Mouse (Mus musculus): ENCODE measurements at regions not wholly inside any gene's neighbourhood (a gene's known extent, or its start where the extent isn't known, plus 50 kb on each side); places are given as distances from the start of the nearest gene placed in this dataset.

GRCm38 (mm10) chr1:186374009-186374649 lies 257.0 kb upstream of the Lyplal1 start:
- no peak for TF ChIP-seq CTCF (IDR thresholded peaks at IDR 0.05; ENCODE audit: borderline replicate concordance, insufficient read depth, low read depth, low read length)
- TF ChIP-seq POLR2A (IDR thresholded peaks at IDR 0.05; ENCODE audit: borderline replicate concordance, insufficient read depth, low read length), result no peak

Data from cerebellum, adult 2 months (tissue).